Mouse (Mus musculus) c-Kit-positive CD71-positive TER-119-positive erythroid progenitor cells, embryonic 14.5 days (primary cell): Measurements from ENCODE around the gene Snx32.

Experiments
- DNase-seq: peaks from one replicate; pipeline ENCODE4 v3.0.0-alpha.2; 2013; ENCODE audit warnings: low spot score

The Snx32 gene

GRCm38 (mm10) chr19:5457746-5458442 is 52.4 kb downstream of the Snx32 start, which contains the start of gene Ccdc85b:
TSS of gene Ccdc85b (minus strand) at chr19:5457894.
- DNase-seq, result no peak

GRCm38 (mm10) chr19:5456922-5457745 is 53.2 kb downstream of the Snx32 start:
- peak; percentile 91 for DNase-seq

- no peak for DNase-seq
Observed at GRCm38 (mm10) chr19:5456241-5456921, 54.0 kb downstream of the Snx32 start.

GRCm38 (mm10) chr19:5455568-5455967 is 54.8 kb downstream of the Snx32 start:
- no peak for DNase-seq

- no peak for DNase-seq
Observed at GRCm38 (mm10) chr19:5455037-5455436, 55.3 kb downstream of the Snx32 start.

- no peak for DNase-seq
Observed at GRCm38 (mm10) chr19:5451766-5452165, 58.6 kb downstream of the Snx32 start.

- no peak for DNase-seq
Observed at GRCm38 (mm10) chr19:5449673-5450072, 60.7 kb downstream of the Snx32 start.

- no peak for DNase-seq
Observed at GRCm38 (mm10) chr19:5448354-5449150, 61.8 kb downstream of the Snx32 start.

- no peak for DNase-seq
Observed at GRCm38 (mm10) chr19:5447515-5448353, 62.6 kb downstream of the Snx32 start, which contains the start of gene Fosl1. TSS of gene Fosl1 (plus strand) at chr19:5447547.

- no peak for DNase-seq
Observed at GRCm38 (mm10) chr19:5445747-5446146, 64.6 kb downstream of the Snx32 start.

- no peak for DNase-seq
Observed at GRCm38 (mm10) chr19:5444954-5445353, 65.4 kb downstream of the Snx32 start.

- no peak for DNase-seq
Observed at GRCm38 (mm10) chr19:5444371-5444908, 65.9 kb downstream of the Snx32 start.
